8 mouse cellular contexts compared by ENCODE assay signal in the genomic region with DNA sequence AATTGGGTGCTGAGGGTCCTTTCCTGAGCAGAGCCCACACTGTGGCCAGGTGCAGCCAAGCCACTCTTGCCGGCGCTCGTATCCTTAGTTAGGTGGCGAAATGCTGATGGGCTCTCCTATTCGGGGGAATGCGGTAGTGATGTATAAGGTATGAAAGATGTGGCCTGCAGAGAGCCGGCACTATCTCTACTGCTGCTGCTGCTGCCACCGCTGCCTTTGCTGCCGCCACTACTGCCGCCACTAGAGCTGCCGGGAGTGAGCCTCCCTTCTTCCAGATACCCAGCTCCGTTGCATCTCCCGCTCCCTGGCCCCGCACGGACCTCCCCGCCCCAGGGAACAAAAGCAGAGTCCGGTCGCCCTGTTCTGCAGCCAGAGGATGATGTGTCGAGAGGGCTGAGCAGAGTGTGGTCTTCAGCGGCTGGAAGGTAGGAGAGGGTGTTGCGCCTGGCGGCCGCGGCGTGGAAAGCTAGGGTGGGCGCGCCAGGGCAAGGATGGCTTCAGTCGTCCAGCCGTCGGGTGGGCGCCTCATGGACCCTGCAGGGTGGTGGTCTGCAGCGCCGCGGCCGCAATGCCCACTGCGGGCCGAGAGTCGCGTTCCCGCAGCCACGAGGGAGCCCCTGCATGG. TPM values are rescaled to one million over a fixed set of nuclear protein-coding genes. Genes with fewer than 3 reads are reported as not detected.
A peak's percentile ranks its signal among the peaks of the same experiment; 100 is the strongest.
DNase-seq lines count a peak whose midpoint lies in the region; ATAC-seq and TF ChIP-seq lines count a peak whose summit lies in the region.

Gene Dab1 (plus strand): TSS at position 39 of the 625 bp plus-strand sequence.

- H3K4me2 ChIP-seq in liver, embryonic 11.5 days, result peak within 1 kb of the TSS; percentile 59
- no peak within 1 kb of the TSS for H3K4me2 ChIP-seq in liver, postnatal 0 days (ENCODE audit: low read depth, low read length)
- peak within 1 kb of the TSS; percentile 62 for H3K4me2 ChIP-seq in embryonic facial prominence, embryonic 14.5 days (ENCODE audit: low read depth, low read length)
- H3K4me2 ChIP-seq in intestine, embryonic 16.5 days (ENCODE audit: low read depth, low read length), result peak within 1 kb of the TSS; percentile 47
- H3K4me2 ChIP-seq in stomach, postnatal 0 days (replicated peaks; ENCODE audit: low read depth), result peak within 1 kb of the TSS; percentile 12

- no peak for TF ChIP-seq EP300 in liver, postnatal 0 days (IDR thresholded peaks at IDR 0.05; ENCODE audit: low read depth)
- TF ChIP-seq EP300 in stomach, postnatal 0 days (optimal IDR thresholded peaks at IDR 0.05), result no peak

- WGBS in liver, embryonic 11.5 days, result 4% methylated on average over 41 of the region's 41 CpGs
- 1% methylated on average over 41 of the region's 41 CpGs for WGBS in liver, postnatal 0 days (ENCODE audit: insufficient replicate concordance)
- 2% methylated on average over 16 of the region's 41 CpGs for WGBS in embryonic facial prominence, embryonic 14.5 days
- under 1% methylated on average over 41 of the region's 41 CpGs for WGBS in intestine, embryonic 16.5 days
- under 1% methylated on average over 41 of the region's 41 CpGs for WGBS in midbrain, embryonic 10.5 days
- under 1% methylated on average over 40 of the region's 41 CpGs for WGBS in stomach, postnatal 0 days

- TF ChIP-seq CTCF in liver, postnatal 0 days (IDR thresholded peaks at IDR 0.05; ENCODE audit: low read depth), result no peak
- no peak for TF ChIP-seq CTCF in stomach, postnatal 0 days (IDR thresholded peaks at IDR 0.05; ENCODE audit: low read depth)

- H3K9ac ChIP-seq in liver, embryonic 11.5 days (ENCODE audit: low read depth, low read length), result no peak within 1 kb of the TSS
- no peak within 1 kb of the TSS for H3K9ac ChIP-seq in liver, postnatal 0 days (replicated peaks)
- no peak within 1 kb of the TSS for H3K9ac ChIP-seq in embryonic facial prominence, embryonic 14.5 days (ENCODE audit: low read depth, low read length)
- 0 out of 2 replicates have a peak within 1 kb of the TSS, but pooled peaks have one; percentile 33 for H3K9ac ChIP-seq in intestine, embryonic 16.5 days (ENCODE audit: low read depth, low read length)
- no peak within 1 kb of the TSS for H3K9ac ChIP-seq in stomach, postnatal 0 days (ENCODE audit: low read length)

- H3K4me1 ChIP-seq in liver, embryonic 11.5 days (replicated peaks; ENCODE audit: control insufficient read depth, insufficient read depth, low read length), result no peaks in the 10 kb centered on the region
- no peaks in the 10 kb centered on the region for H3K4me1 ChIP-seq in liver, postnatal 0 days (ENCODE audit: insufficient read depth)
- 0 out of 2 replicates have a peak, but pooled peaks cover 9% of the 10 kb centered on the region for H3K4me1 ChIP-seq in embryonic facial prominence, embryonic 14.5 days (ENCODE audit: control insufficient read depth, insufficient read depth, low read length)
- H3K4me1 ChIP-seq in intestine, embryonic 16.5 days (ENCODE audit: control insufficient read depth, insufficient read depth, low read length), result 0 out of 2 replicates have a peak, but pooled peaks cover 2% of the 10 kb centered on the region
- H3K4me1 ChIP-seq in midbrain, embryonic 10.5 days, result peaks cover 27% of the 10 kb centered on the region
- H3K4me1 ChIP-seq in stomach, postnatal 0 days (replicated peaks; ENCODE audit: control insufficient read depth, insufficient read depth), result no peaks in the 10 kb centered on the region

- DNase-seq in liver, embryonic 11.5 days (ENCODE audit: low spot score), result no peak
- DNase-seq in liver, postnatal 0 days, result no peak
- peak; percentile 32 for DNase-seq in embryonic facial prominence, embryonic 14.5 days (ENCODE audit: low spot score)
- DNase-seq in midbrain, embryonic 10.5 days (ENCODE audit: low spot score), result peak; percentile 56
- DNase-seq in stomach, postnatal 0 days (ENCODE audit: low spot score), result no peak
- no peak for DNase-seq in ovary, postnatal 36 days (ENCODE audit: low spot score)
- no peak for DNase-seq in gastrocnemius, postnatal 10 days

- no peaks in the 10 kb centered on the region for H3K36me3 ChIP-seq in liver, embryonic 11.5 days (ENCODE audit: control insufficient read depth, insufficient read depth, low read length)
- no peaks in the 10 kb centered on the region for H3K36me3 ChIP-seq in liver, postnatal 0 days (replicated peaks; ENCODE audit: insufficient read depth, low read length)
- no peaks in the 10 kb centered on the region for H3K36me3 ChIP-seq in embryonic facial prominence, embryonic 14.5 days (ENCODE audit: control insufficient read depth, insufficient read depth, low read length)
- no peaks in the 10 kb centered on the region for H3K36me3 ChIP-seq in intestine, embryonic 16.5 days (ENCODE audit: control insufficient read depth, insufficient read depth, low read length)
- no peaks in the 10 kb centered on the region for H3K36me3 ChIP-seq in midbrain, embryonic 10.5 days
- H3K36me3 ChIP-seq in stomach, postnatal 0 days (ENCODE audit: control insufficient read depth, insufficient read depth, low read length), result no peaks in the 10 kb centered on the region

- H3K4me3 ChIP-seq in liver, embryonic 11.5 days (ENCODE audit: low read depth, low read length), result peak within 1 kb of the TSS; percentile 37
- H3K4me3 ChIP-seq in liver, postnatal 0 days (ENCODE audit: low read depth, low read length), result no peak within 1 kb of the TSS
- H3K4me3 ChIP-seq in embryonic facial prominence, embryonic 14.5 days (ENCODE audit: low read depth, low read length), result peak within 1 kb of the TSS; percentile 40
- H3K4me3 ChIP-seq in intestine, embryonic 16.5 days (ENCODE audit: low read length), result peak within 1 kb of the TSS; percentile 37
- H3K4me3 ChIP-seq in midbrain, embryonic 10.5 days, result peak within 1 kb of the TSS; percentile 57
- H3K4me3 ChIP-seq in stomach, postnatal 0 days (ENCODE audit: low read depth, low read length), result no peak within 1 kb of the TSS

- H3K27ac ChIP-seq in liver, embryonic 11.5 days (ENCODE audit: low read depth, low read length), result no peak within 1 kb of the TSS
- H3K27ac ChIP-seq in liver, postnatal 0 days (ENCODE audit: low read depth), result no peak within 1 kb of the TSS
- H3K27ac ChIP-seq in embryonic facial prominence, embryonic 14.5 days (replicated peaks; ENCODE audit: low read depth, low read length), result no peak within 1 kb of the TSS
- no peak within 1 kb of the TSS for H3K27ac ChIP-seq in intestine, embryonic 16.5 days (ENCODE audit: low read length)
- 0 out of 2 replicates have a peak within 1 kb of the TSS, but pooled peaks have one; percentile 3 for H3K27ac ChIP-seq in midbrain, embryonic 10.5 days (replicated peaks)
- H3K27ac ChIP-seq in stomach, postnatal 0 days (replicated peaks), result no peak within 1 kb of the TSS

- no peak for ATAC-seq in liver, embryonic 11.5 days (replicated peaks; ENCODE audit: low FRiP score)
- ATAC-seq in liver, postnatal 0 days, result no peak
- no peak for ATAC-seq in embryonic facial prominence, embryonic 14.5 days (ENCODE audit: low read depth)
- ATAC-seq in intestine, embryonic 16.5 days, result no peak
- ATAC-seq in stomach, postnatal 0 days (ENCODE audit: low FRiP score, low TSS enrichment), result no peak

- H3K9me3 ChIP-seq in liver, embryonic 11.5 days (ENCODE audit: control insufficient read depth, low read length), result no peaks in the 10 kb centered on the region
- H3K9me3 ChIP-seq in liver, postnatal 0 days (ENCODE audit: low read length), result no peaks in the 10 kb centered on the region
- no peaks in the 10 kb centered on the region for H3K9me3 ChIP-seq in embryonic facial prominence, embryonic 14.5 days (ENCODE audit: control insufficient read depth, low read length)
- no peaks in the 10 kb centered on the region for H3K9me3 ChIP-seq in intestine, embryonic 16.5 days (ENCODE audit: control insufficient read depth, low read length)
- H3K9me3 ChIP-seq in midbrain, embryonic 10.5 days (replicated peaks), result no peaks in the 10 kb centered on the region
- no peaks in the 10 kb centered on the region for H3K9me3 ChIP-seq in stomach, postnatal 0 days (ENCODE audit: control insufficient read depth, low read length)

- H3K27me3 ChIP-seq in liver, embryonic 11.5 days (replicated peaks; ENCODE audit: control insufficient read depth, insufficient read depth, low read length), result peaks cover 35% of the 10 kb centered on the region
- peaks cover 25% of the 10 kb centered on the region for H3K27me3 ChIP-seq in liver, postnatal 0 days (ENCODE audit: insufficient read depth, low read length)
- peaks cover 58% of the 10 kb centered on the region for H3K27me3 ChIP-seq in embryonic facial prominence, embryonic 14.5 days (replicated peaks; ENCODE audit: control insufficient read depth, insufficient read depth, low read length)
- peaks cover 37% of the 10 kb centered on the region for H3K27me3 ChIP-seq in intestine, embryonic 16.5 days (replicated peaks; ENCODE audit: control insufficient read depth, insufficient read depth, low read length)
- peaks cover 59% of the 10 kb centered on the region for H3K27me3 ChIP-seq in midbrain, embryonic 10.5 days (ENCODE audit: low read depth, poor library complexity, severe bottlenecking)
- peaks cover 7% of the 10 kb centered on the region; the same call in 1 of the 2 replicates for H3K27me3 ChIP-seq in stomach, postnatal 0 days (ENCODE audit: control insufficient read depth, insufficient read depth, low read length)

RNA-seq across cellular contexts. Expression of gene Dab1, which starts in this region (rescaled TPM):
- 1.8 and 1.9 TPM in 2 replicates for polyA plus RNA-seq in liver, embryonic 11.5 days (2014; fragmentation: Nextera tagmentation; extraction: Ambion mirVana)
- polyA plus RNA-seq in liver, postnatal 0 days (2015; fragmentation: Nextera tagmentation; extraction: Ambion mirVana), result 0.72 and 1.1 TPM in 2 replicates
- 7.5 and 11.0 TPM in 2 replicates for polyA plus RNA-seq in embryonic facial prominence, embryonic 14.5 days (2014; fragmentation: Nextera tagmentation; extraction: Ambion mirVana)
- 54.5 and 68.5 TPM in 2 replicates for polyA plus RNA-seq in intestine, embryonic 16.5 days (2015; fragmentation: Nextera tagmentation; extraction: Ambion mirVana)
- 27.0 and 36.1 TPM in 2 replicates for polyA plus RNA-seq in midbrain, embryonic 10.5 days (2016; fragmentation: Nextera tagmentation; extraction: Ambion mirVana)
- polyA plus RNA-seq in stomach, postnatal 0 days (2015; fragmentation: Nextera tagmentation; extraction: Ambion mirVana), result 6.1 and 7.4 TPM in 2 replicates
- total RNA-seq in gastrocnemius, postnatal 10 days (2021), result 1 to 10 TPM in 1 of 2 experiments, under 1 TPM in 1; 0.41 to 1.2 TPM

Comparison
In these comparisons a context has a peak if more than half of its experiments do, and no peak if none do; other contexts are left out.
1. H3K4me3 ChIP-seq: peak in liver, embryonic 11.5 days (single experiment), embryonic facial prominence, embryonic 14.5 days (single experiment), intestine, embryonic 16.5 days (single experiment) and midbrain, embryonic 10.5 days (single experiment); none in liver, postnatal 0 days (single experiment) and stomach, postnatal 0 days (single experiment).
2. DNase-seq: peak in embryonic facial prominence, embryonic 14.5 days (single experiment) and midbrain, embryonic 10.5 days (single experiment); none in liver, embryonic 11.5 days (single experiment), liver, postnatal 0 days (single experiment), stomach, postnatal 0 days (single experiment), ovary, postnatal 36 days (single experiment) and gastrocnemius, postnatal 10 days (single experiment).